Mouse (Mus musculus) embryonic facial prominence, embryonic 15.5 days (tissue): ENCODE data around the gene Commd6. TPM values are rescaled to one million over a fixed set of nuclear protein-coding genes. Genes with fewer than 3 reads are reported as not detected.
A peak's percentile ranks its signal among the peaks of the same experiment; 100 is the strongest.

Experiments used
- ATAC-seq: fragments of 200-750 bp; cut with Nextera tagmentation; 2 replicates; pipeline ENCODE4 v1.8.0; 2017; ENCODE audit warnings: low read depth, moderate TSS enrichment; ENCODE audit not compliant: insufficient number of reproducible peaks, low FRiP score, low TSS enrichment
- H3K27ac ChIP-seq: fragments of 300-500 bp; sonication (generic); replicated peaks from 2 replicates; pipeline ENCODE4 v1.5.1; 2015; ENCODE audit warnings: mild to moderate bottlenecking, inconsistent platforms
- H3K27me3 ChIP-seq: fragments of 300-500 bp; sonication (generic); 2 replicates; pipeline ENCODE4 v1.6.1; 2015; ENCODE audit warnings: inconsistent platforms
- H3K36me3 ChIP-seq: fragments of 300-500 bp; sonication (generic); 2 replicates; pipeline ENCODE4 v1.6.1; 2015; ENCODE audit warnings: mild to moderate bottlenecking, inconsistent platforms
- H3K4me1 ChIP-seq: fragments of 300-500 bp; sonication (generic); 2 replicates; pipeline ENCODE4 v1.6.1; 2015; ENCODE audit warnings: inconsistent platforms
- H3K4me2 ChIP-seq: fragments of 300-500 bp; sonication (generic); replicated peaks from 2 replicates; pipeline ENCODE4 v1.6.1; 2015; ENCODE audit warnings: mild to moderate bottlenecking, inconsistent platforms
- H3K4me3 ChIP-seq: fragments of 300-500 bp; sonication (generic); replicated peaks from 2 replicates; pipeline ENCODE4 v1.5.1; 2015; ENCODE audit warnings: mild to moderate bottlenecking, inconsistent platforms
- H3K9ac ChIP-seq: fragments of 300-500 bp; sonication (generic); 2 replicates; pipeline ENCODE4 v1.6.1; 2015; ENCODE audit warnings: inconsistent platforms
- H3K9me3 ChIP-seq: fragments of 300-500 bp; sonication (generic); replicated peaks from 2 replicates; pipeline ENCODE4 v1.6.1; 2016; ENCODE audit warnings: inconsistent platforms
- WGBS: fragments of 180-500 bp; shearing (Covaris S2); methylation state at CpG from one replicate; pipeline ENCODE4 v1.1.7; 2015; 5-methylcytosine and 5-hydroxymethylcytosine counted together
- polyA plus RNA-seq: library from polyadenylated mRNA; unstranded; fragments of >200 nt; fragmentation: Nextera tagmentation; extraction: Ambion mirVana; gene quantifications from 2 replicates; pipeline ENCODE4 v1.2.1, GENCODE M21; 2015

Gene Commd6
- 89.7 and 90.5 TPM in 2 replicates for polyA plus RNA-seq

GRCm38 (mm10) chr14:101640153-101640843 is at the start of gene Commd6:
Gene Commd6 (minus strand): TSS chr14:101640686.
- H3K27me3 ChIP-seq: no peaks in the 10 kb centered on the region
- WGBS: under 1% methylated on average over 39 of the region's 39 CpGs
- no peaks in the 10 kb centered on the region for H3K36me3 ChIP-seq
- peak within 1 kb of the TSS; percentile 67 for H3K9ac ChIP-seq
- peak within 1 kb of the TSS; percentile 60 for H3K4me2 ChIP-seq
- no peaks in the 10 kb centered on the region for H3K9me3 ChIP-seq
- H3K4me1 ChIP-seq: peaks cover 8% of the 10 kb centered on the region
- H3K4me3 ChIP-seq: peak within 1 kb of the TSS; percentile 93
- peak within 1 kb of the TSS; percentile 90 for H3K27ac ChIP-seq
- peak; percentile 97 for ATAC-seq

- H3K4me2 ChIP-seq: no peak overlapping the region
- no peaks in the 10 kb centered on the region for H3K4me1 ChIP-seq
- no peaks in the 10 kb centered on the region for H3K9me3 ChIP-seq
- no peaks in the 10 kb centered on the region for H3K36me3 ChIP-seq
- H3K27me3 ChIP-seq: no peaks in the 10 kb centered on the region
- no peak for ATAC-seq
- 59% methylated on average over 2 of the region's 2 CpGs for WGBS
- no peak overlapping the region for H3K9ac ChIP-seq
- no peak overlapping the region for H3K27ac ChIP-seq
- no peak overlapping the region for H3K4me3 ChIP-seq
Observed at GRCm38 (mm10) chr14:101688406-101688805, 47.9 kb upstream of the Commd6 start.

DNA sequence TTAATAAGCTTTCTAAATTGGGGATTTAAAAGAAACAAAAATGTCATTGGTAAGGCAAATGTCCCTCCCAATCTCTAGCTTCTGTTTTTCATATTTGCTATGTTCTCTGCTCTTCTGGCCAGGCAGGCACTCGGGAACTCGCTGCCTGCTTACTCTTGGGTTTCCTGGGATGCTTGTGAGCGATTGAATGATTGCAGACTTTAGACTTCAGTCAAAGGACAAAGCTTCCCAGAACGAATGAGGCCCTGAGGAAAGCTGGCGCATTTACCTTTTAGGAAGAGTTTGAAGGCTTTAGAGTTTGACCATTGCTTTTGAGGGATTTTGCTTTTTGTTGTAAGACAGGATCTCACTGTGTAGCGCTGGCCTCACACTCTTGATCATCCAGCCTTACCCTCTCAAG is 47.2 kb upstream of the Commd6 start:
- Histone ChIP-seq H3K36me3 (no peaks in the 10 kb centered on the region), H3K4me3 (no peak overlapping the region), H3K4me1 (no peaks in the 10 kb centered on the region), H3K9me3 (no peaks in the 10 kb centered on the region), H3K27me3 (no peaks in the 10 kb centered on the region), H3K9ac (no peak overlapping the region), H3K4me2 (no peak overlapping the region), H3K27ac (no peak overlapping the region)
- no peak for ATAC-seq
- WGBS: 90% methylated on average over 6 of the region's 6 CpGs

- WGBS: 89% methylated on average over 1 of the region's 1 CpGs
- H3K4me3 ChIP-seq: no peak overlapping the region
- no peak overlapping the region for H3K4me2 ChIP-seq
- peaks cover 19% of the 10 kb centered on the region for H3K36me3 ChIP-seq
- no peak overlapping the region for H3K9ac ChIP-seq
- ATAC-seq: no peak
- H3K9me3 ChIP-seq: no peaks in the 10 kb centered on the region
- no peaks in the 10 kb centered on the region for H3K27me3 ChIP-seq
- H3K4me1 ChIP-seq: no peaks in the 10 kb centered on the region
- H3K27ac ChIP-seq: no peak overlapping the region
Observed at GRCm38 (mm10) chr14:101672226-101672625, 31.7 kb upstream of the Commd6 start.

DNA sequence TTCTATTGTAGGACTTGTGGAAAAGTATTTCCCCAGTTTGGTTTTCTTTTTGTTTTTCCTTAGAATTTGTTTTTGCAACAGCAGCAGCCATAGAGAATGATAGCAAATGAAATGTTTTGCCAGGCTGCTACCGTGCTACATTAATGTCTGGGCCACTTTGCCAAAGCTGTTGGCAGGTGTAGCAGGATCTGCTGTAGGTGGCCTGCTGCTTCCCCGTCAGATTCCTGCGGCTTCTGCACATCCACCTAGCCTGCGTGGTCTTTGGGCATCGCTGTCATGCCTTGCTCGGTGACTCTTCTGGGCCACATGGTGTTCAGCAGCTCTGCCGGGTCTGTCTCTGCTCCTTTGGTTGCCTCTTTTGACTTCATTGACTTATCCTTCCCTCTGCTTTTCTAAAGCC is 28.1 kb upstream of the Commd6 start:
- peaks cover 15% of the 10 kb centered on the region; the same call in 1 of the 2 replicates for H3K36me3 ChIP-seq
- ATAC-seq: no peak
- no peak overlapping the region for H3K4me3 ChIP-seq
- no peaks in the 10 kb centered on the region for H3K4me1 ChIP-seq
- no peaks in the 10 kb centered on the region for H3K27me3 ChIP-seq
- no peak overlapping the region for H3K27ac ChIP-seq
- H3K9ac ChIP-seq: no peak overlapping the region
- H3K9me3 ChIP-seq: no peaks in the 10 kb centered on the region
- H3K4me2 ChIP-seq: no peak overlapping the region
- 90% methylated on average over 7 of the region's 7 CpGs for WGBS

GRCm38 (mm10) chr14:101666536-101666935 is 26.1 kb upstream of the Commd6 start:
- Histone ChIP-seq H3K27ac (no peak overlapping the region), H3K4me2 (no peak overlapping the region), H3K4me1 (no peaks in the 10 kb centered on the region), H3K4me3 (no peak overlapping the region), H3K9me3 (no peaks in the 10 kb centered on the region), H3K27me3 (no peaks in the 10 kb centered on the region), H3K9ac (no peak overlapping the region), H3K36me3 (peaks cover 15% of the 10 kb centered on the region; the same call in 1 of the 2 replicates)
- ATAC-seq: no peak
- 78% methylated on average over 5 of the region's 5 CpGs for WGBS

GRCm38 (mm10) chr14:101666056-101666455 is 25.6 kb upstream of the Commd6 start:
- no peak overlapping the region for H3K4me2 ChIP-seq
- H3K27ac ChIP-seq: no peak overlapping the region
- H3K4me3 ChIP-seq: no peak overlapping the region
- H3K36me3 ChIP-seq: peaks cover 15% of the 10 kb centered on the region
- no peaks in the 10 kb centered on the region for H3K9me3 ChIP-seq
- ATAC-seq: no peak
- no peaks in the 10 kb centered on the region for H3K4me1 ChIP-seq
- H3K9ac ChIP-seq: no peak overlapping the region
- H3K27me3 ChIP-seq: no peaks in the 10 kb centered on the region
- 85% methylated on average over 7 of the region's 7 CpGs for WGBS

DNA sequence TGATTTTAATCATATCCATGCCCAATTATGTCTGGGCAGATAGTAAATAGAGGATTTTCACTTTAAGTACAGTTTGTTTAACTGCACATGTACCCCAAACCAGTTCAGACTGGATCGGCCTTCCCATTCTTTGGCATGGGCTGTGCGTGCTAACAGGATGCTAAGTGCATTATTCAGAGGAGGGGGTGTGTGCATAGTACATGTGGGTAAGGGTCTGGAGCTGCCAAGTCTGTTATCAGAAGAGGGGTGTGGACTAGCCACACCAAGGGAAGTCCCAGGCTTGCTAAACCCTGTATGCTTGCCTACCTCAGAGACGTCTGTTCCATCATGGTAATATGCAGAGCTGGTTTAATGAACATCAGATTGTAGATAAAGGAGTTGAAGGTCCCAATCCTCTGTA is 23.8 kb upstream of the Commd6 start:
- Histone ChIP-seq H3K27ac (no peak overlapping the region), H3K9ac (no peak overlapping the region), H3K4me2 (no peak overlapping the region), H3K4me1 (no peaks in the 10 kb centered on the region), H3K9me3 (no peaks in the 10 kb centered on the region), H3K36me3 (peaks cover 14% of the 10 kb centered on the region), H3K4me3 (no peak overlapping the region), H3K27me3 (no peaks in the 10 kb centered on the region)
- 73% methylated on average over 3 of the region's 3 CpGs for WGBS
- ATAC-seq: no peak

- Histone ChIP-seq H3K9me3 (no peaks in the 10 kb centered on the region), H3K36me3 (peaks cover 3% of the 10 kb centered on the region), H3K27ac (no peak overlapping the region), H3K4me3 (no peak overlapping the region), H3K4me2 (no peak overlapping the region), H3K9ac (no peak overlapping the region), H3K4me1 (no peaks in the 10 kb centered on the region), H3K27me3 (no peaks in the 10 kb centered on the region)
- no peak for ATAC-seq
- 56% methylated on average over 3 of the region's 3 CpGs for WGBS
Observed at GRCm38 (mm10) chr14:101661654-101662412, 21.3 kb upstream of the Commd6 start.

GRCm38 (mm10) chr14:101656307-101656706 is 15.8 kb upstream of the Commd6 start:
- Histone ChIP-seq H3K9me3 (no peaks in the 10 kb centered on the region), H3K9ac (no peak overlapping the region), H3K4me3 (no peak overlapping the region), H3K36me3 (peaks cover 3% of the 10 kb centered on the region), H3K4me1 (peaks cover 6% of the 10 kb centered on the region), H3K4me2 (no peak overlapping the region), H3K27ac (no peak overlapping the region), H3K27me3 (no peaks in the 10 kb centered on the region)
- 76% methylated on average over 10 of the region's 10 CpGs for WGBS
- no peak for ATAC-seq

- 0 out of 2 replicates have a peak, but pooled peaks have one; percentile 6 for ATAC-seq
- under 1% methylated on average over 10 of the region's 10 CpGs for WGBS
Observed at GRCm38 (mm10) chr14:101654526-101654909, 14.0 kb upstream of the Commd6 start.

More at GRCm38 (mm10) chr14:101654526-101654909, 14.0 kb upstream of the Commd6 start:
- no peaks in the 10 kb centered on the region for H3K27me3 ChIP-seq
- H3K4me1 ChIP-seq: peaks cover 6% of the 10 kb centered on the region
- H3K4me3 ChIP-seq: peak overlapping the region; percentile 99
- H3K27ac ChIP-seq: no peak overlapping the region
- H3K4me2 ChIP-seq: peak overlapping the region; percentile 92
- H3K36me3 ChIP-seq: no peaks in the 10 kb centered on the region; the same call in 1 of the 2 replicates
- H3K9me3 ChIP-seq: no peaks in the 10 kb centered on the region
- peak overlapping the region; percentile 78 for H3K9ac ChIP-seq
